Mouse (Mus musculus): ENCODE results near the gene Invs. TPM values are rescaled to one million over a fixed set of nuclear protein-coding genes. Genes with fewer than 3 reads are reported as not detected.

Gene Invs
- 6.9 TPM for polyA plus RNA-seq (2014; fragmentation: Illumina TruSeq; extraction: RNeasy Lipid Tissue Mini Kit (QIAGEN cat#74804); ENCODE audit: low replicate concordance)

GRCm38 (mm10) chr4:48279498-48280134 is at the start of gene Invs, which contains the start of gene Erp44:
Gene Invs, plus strand, starts transcription at chr4:48279760.
Gene Erp44, minus strand, starts transcription at chr4:48279558.

GRCm38 (mm10) chr4:48472792-48473650 is 193.5 kb downstream of the Invs start, which contains the start of gene Tex10:
Gene Tex10, minus strand, starts transcription at chr4:48473459.

Other genes with a start within 250 kb of the Invs start
- 1.5 TPM for gene Nr4a3, start 234.6 kb upstream of the Invs start, polyA plus RNA-seq (2014; fragmentation: Illumina TruSeq; extraction: RNeasy Lipid Tissue Mini Kit (QIAGEN cat#74804); ENCODE audit: low replicate concordance)
- gene Stx17, start 154.8 kb upstream of the Invs start, polyA plus RNA-seq (2014; fragmentation: Illumina TruSeq; extraction: RNeasy Lipid Tissue Mini Kit (QIAGEN cat#74804); ENCODE audit: low replicate concordance): 25.1 TPM
- gene Erp44, start 202 bp upstream of the Invs start, polyA plus RNA-seq (2014; fragmentation: Illumina TruSeq; extraction: RNeasy Lipid Tissue Mini Kit (QIAGEN cat#74804); ENCODE audit: low replicate concordance): 300 TPM
- gene Tex10, start 193.7 kb downstream of the Invs start, polyA plus RNA-seq (2014; fragmentation: Illumina TruSeq; extraction: RNeasy Lipid Tissue Mini Kit (QIAGEN cat#74804); ENCODE audit: low replicate concordance): 25.7 TPM